Mouse (Mus musculus) gastrocnemius, adult 18-20 months (tissue): ENCODE measurements at regions not wholly inside any gene's neighbourhood (a gene's known extent, or its start where the extent isn't known, plus 50 kb on each side); places are given as distances from the start of the nearest gene placed in this dataset.

Experiments used
- DNase-seq: peaks from one replicate; pipeline ENCODE4 v3.0.0; 2021; ENCODE audit warnings: low spot score

DNA sequence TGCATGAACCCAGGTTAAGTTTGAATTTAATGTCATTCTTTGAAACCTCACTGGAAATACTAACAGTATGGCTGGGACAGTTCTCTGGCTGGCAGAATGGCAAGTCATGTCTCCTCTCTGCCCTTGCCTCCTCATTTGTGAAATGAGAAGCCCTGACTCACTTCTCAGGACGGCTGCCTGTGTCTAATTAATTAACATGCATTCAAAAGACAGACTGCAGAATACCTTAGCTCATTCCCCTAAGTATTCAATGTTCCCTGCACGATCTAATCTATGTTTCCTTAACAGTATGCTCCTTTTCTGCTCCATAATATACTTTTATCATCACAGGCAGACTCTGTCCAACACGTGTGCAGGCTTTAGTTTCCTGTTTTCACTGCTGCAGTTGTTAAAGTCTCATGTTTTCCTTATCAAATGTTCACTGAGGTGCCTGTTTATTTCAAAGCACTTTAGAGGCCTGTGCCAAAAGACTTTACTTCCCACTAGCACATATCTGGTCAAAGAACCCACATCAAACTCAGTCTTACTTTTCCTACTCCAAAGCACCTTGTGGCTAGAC is 196.7 kb upstream of the Acvr2a start:
- no peak for DNase-seq

DNA sequence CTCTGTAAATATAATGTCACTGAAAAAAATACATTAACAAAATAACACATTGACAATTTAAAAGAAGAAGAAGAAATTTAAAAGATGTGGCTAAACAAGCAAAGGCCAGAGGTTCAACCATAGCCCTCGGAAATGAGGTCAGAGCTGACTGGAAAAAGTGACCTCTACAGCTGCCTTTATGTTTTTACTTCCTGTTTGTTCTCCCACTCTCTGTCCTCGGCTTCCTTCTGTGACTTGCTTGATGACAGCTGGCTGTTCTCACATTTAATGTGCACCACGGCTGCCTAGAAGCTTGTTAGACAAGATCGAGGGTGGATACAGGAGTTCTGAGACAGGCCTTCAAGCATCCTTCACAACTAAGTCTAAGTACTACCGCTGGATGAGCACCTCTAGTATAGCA is 194.9 kb upstream of the Acvr2a start:
- no peak for DNase-seq

DNA sequence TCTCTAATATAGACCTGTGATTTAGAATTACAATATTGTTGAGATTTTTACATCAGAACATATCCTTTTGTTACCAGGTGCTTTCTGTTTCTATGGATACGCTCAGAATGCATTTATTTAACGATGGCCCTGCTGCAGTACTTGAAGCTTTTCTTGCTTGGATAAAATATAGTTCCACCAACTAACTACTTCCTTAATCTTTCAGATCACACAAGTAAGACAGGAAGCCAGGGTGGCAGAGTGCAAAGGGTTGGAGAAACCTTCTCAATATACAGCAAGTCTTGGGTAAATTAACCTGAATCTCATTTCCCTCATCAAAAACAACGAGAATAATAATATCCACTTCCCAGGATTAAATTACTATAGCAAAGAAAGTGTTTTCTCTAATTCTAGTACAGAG is 193.1 kb upstream of the Acvr2a start:
- no peak for DNase-seq

DNA sequence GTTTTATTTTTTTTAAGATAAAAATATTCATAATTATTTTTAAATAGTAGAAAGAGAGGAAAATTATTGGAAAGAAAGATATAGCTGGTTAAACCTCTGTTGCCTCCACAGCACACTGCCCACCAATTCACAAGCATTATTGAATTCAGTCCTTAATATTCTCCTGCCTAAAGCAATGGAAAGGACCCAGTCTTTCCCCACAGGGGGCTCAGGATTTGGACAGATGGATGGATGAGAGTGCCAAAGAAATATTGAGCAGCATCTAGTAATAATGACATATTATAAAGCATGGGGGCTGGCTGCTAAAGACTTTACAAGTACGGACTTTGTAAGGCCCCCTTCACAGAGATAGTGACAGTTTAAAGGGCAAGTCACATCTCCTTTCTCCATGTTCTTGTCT is 191.6 kb upstream of the Acvr2a start:
- no peak for DNase-seq

DNA sequence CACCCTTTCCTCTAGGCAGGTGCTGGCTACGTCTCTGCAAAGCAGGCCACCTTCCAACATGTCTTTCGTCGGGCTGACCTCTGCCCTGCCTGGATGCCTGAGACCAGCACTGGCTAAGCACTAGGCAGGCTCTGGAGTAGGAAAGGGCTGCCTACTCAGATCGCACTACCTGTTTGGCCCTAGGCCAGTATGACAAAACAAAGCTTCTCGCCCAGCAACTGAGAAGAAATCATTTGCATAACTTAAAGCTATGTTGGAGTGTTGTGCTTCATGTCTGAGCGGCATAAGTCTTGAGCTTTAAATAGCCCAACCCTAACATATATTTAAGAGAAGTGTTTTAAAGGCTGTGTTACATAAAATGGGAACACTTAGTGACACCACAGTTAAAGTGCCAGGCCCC is 189.9 kb upstream of the Acvr2a start:
- no peak for DNase-seq

DNA sequence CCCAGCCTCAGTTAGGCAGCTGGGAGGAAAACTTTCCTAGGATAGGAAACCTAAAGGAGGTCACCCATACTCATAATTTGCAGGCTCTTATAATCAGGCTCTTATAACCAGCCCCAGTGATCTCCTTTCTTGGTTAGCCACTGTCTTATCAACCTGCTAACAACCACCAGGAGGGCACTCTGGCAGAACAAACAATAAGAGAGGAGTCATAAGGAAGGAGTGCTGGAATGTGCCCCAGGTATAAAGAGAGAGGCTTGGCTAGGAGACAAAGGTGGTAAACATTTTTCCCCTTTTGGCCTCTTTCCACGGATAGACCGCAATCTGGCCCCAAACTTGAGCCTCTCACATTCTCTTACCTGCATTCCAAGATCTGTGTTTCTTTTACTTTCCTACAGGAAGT is 189.4 kb upstream of the Acvr2a start:
- no peak for DNase-seq

DNA sequence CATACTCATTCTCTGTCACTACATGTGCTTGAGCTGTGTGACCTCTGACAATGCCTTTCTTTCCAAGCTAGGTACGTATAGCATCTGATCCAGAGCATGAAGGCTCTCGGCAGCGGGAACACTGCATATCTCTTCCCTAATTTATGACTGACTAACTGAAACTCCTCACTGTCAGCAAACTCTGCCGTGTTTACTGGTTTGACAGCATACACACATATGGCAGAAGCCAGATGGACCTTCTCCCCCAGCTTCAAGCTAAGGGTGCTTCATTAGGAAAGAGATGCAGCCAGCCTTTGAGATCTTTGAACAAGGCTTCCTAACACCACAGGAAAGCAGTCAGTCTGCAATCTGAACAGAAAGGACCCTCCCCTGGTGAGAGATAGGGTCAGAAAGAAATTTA is 186.9 kb upstream of the Acvr2a start:
- no peak for DNase-seq

DNA sequence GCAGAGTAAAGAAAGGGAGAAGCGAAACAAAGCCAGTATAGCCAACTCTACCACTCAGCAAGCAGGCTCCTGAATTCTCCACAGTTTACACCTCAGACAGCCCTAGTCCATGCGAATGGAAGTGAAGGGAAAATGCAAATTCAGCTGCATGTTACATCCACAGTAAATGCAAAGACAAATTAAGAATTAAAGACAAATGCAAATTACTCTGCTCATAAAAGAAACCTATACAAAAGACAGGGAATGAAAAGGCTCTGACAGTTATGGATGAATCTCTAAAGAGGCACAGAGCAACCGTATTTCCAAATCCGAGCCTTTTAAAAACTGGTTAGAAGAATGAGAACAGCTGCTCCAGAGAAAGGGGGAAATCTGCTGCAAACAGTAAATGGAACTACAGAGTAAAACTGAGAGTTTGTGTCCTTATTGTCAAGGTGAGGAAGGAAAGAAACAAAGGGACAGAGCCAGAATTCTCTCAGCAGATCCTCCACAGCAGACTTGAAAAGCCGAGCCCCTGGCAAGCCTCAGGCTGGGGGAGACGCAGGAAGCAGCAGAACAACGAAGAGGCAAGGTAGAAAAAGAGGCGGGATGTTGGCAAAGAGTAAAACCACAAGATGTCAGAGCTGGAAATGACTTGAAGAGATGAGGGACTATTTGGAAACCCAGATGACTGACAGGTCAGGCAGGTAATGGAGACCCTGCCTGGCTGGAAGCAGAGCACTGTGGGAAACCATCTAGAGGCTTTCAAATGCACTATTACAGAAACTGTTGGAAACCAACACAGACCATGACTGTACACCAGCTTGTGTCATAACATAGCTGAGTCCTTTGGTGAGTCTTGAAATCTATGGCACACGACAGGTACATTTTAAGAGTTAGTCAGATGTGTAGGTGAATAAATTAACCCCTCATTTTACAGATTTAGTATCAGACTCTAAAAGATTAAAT is 184.5 kb upstream of the Acvr2a start:
- no peak for DNase-seq

DNA sequence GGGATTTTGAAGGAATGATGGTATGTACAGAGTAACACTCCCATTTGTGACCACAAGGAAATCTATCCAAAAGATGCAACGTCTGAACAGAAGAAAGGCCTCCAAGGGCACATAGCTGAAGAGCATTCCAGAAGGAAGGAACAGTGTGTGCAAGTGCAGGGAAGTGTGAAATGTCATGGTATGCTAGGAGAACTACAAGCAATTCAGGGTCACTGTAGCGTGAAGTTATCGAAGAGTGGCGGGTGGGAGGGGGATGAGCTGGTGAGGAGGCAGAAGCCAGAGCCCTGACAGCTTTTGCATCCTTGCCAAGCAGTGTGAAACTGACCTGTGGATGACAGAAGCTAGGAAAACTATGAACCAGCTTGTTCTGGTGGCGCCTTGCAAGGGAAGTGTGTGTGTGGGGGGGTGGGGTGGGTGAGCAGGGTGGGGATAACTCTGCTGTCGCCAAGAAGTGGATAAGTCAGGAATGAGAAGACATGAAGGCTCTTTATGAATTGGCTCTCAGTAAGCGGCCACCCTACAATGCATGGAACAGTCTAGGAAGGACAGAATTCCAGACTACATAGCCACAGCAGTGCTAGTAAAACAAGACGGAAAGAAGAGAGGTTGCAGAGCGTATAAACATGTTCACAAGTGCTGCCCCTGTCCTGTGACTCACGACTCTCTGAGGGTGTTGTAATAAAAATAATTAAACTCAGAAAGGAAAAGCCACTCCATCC is 179.3 kb upstream of the Acvr2a start:
- DNase-seq: no peak

DNA sequence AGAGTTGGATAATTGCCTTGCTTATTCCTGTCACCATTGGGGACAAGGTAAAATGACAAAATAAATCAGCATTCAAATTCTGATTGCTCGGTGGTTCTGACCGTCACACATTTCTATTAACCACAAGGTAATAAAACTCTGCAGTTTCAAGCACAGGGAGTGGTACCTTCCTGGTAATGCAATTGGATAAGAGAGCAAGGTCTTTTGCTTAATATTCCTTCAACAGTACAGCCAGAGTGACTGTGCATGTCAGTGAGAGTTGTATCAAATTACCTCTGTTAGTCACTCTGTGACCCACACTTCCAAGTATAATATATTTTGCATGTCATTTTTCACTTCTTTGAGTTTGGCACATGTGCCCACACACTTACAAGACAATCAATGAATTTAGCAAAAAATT is 177.8 kb upstream of the Acvr2a start:
- no peak for DNase-seq

DNA sequence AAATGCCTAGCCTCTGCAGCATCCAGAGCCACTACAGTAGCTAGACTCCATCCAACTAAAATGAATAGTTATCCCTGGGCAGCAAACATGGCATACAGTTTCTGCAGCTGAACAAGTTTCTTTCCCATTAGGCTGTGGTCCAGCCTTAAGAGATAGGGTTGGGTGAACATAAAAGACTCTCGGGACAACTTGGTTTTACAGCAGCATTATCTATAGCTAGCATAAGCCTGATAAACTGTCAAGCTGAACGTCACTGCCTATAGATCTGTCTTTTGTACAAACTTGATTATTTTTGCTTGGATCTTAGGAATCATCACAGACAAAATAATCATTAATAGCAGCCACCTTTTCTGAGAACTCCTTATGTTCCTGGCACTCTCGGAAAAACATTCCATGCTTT is 169.8 kb upstream of the Acvr2a start:
- DNase-seq: no peak

DNA sequence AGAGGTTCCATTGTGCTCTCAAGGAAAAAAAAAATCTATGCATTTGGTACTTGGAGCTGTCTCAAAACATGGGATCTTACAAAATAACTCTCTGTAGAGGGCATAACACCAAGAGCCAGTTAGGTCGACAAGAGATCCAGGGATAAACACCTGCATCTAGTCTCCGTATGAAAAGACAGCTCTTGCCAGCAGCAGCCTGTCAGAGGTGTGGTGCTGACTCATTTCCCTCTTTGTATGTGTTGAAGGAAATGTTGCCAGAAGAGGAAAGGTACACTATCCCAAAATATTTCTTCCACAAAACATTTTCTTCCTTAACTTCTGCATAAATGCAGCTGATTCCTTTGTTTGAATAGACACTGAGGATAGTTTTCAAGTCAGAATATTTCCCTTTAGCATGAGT is 163.6 kb upstream of the Acvr2a start:
- no peak for DNase-seq

DNA sequence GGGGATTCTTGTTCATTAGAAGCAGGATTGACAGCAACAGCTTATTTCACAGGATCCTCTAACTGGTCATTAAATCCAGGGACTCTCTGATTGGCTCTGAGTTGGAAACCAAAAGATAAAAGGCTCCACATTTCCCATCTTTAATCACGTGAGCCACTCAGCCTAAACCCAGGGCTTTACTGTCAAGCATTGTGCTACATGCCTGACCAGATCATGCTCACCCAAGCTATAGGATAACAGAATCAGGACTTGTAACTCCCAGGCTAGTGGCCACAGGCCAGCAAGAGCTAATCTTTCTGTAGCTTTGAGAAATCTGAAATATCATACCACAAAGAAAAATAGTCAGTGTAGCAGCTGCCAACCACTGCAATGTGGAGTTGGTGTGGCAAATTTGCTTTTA is 152.7 kb upstream of the Acvr2a start:
- DNase-seq: no peak

DNA sequence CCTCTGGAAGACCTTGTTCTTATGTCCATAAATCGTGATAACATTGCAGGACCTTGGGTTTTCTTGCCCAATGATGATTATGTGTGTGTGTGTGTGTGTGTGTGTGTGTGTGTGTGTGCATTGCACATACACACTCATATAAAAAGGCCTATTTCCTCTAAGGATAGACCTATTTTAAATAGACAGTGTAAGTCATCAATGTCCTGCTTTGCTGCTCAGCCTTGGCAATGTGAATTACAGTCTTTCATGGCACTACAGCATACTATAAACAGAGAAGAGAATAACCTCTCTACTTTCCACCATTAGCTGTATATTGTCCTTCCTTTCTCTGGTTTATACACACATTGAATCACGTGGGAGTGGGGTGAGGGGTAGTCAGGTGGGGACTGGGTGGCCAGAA is 148.8 kb upstream of the Acvr2a start:
- DNase-seq: no peak

DNA sequence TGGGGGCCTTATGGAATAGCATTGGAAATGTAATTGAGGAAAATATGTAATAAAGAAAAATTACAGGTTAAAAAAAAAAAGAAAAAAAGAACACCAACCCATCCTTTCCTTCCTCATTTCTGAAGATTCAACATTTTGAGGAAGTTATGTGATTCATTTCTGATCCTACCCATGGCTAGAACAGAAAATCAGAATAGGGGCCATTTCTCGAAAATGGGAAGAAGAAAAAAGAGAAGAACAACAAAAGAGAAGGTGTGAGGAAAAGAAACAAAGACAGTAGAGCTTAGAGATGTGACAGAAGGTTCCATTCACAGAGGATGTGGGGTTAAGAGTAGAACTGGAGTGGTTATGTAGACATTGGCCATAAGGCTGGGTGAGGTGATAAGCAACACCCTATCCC is 124.8 kb upstream of the Acvr2a start:
- no peak for DNase-seq

DNA sequence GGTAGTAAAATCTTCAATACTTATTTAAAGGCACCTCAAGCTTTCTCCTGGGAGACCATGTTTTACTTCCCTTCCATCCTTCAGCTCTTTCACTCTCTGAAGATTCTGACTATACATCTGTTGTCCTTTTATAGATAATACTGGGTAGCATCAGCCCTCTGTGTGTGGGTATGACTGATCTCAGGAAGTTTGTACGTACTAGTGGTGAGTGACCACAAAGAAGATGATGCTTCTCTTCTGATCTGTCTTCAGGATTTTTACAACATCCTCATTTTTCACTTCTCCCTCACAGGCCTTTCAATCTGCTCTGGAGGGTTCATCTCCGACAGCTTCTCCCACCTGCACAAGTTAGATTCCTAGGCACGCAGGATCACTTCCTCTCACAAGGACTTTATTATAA is 119.4 kb upstream of the Acvr2a start:
- DNase-seq: no peak

DNA sequence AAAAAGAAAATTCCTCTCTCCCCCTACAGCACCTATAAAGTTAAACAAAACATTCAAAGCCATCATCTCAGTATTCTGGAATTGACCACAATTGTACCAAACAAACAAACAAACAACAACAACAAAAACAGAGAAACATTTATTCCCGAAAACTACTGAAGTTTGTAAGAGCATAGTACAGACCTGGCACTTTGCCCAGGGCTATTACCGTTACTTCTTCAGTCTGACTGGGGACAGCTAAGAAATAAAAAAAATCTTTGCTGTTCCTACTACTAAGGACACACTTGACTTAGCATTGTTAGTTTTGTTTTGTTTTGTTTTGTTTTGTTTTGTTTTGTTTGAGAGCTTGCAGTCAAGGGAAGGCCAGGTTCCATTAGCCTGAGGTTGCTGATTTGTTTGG is 113.0 kb upstream of the Acvr2a start:
- DNase-seq: peak; percentile 5

DNA sequence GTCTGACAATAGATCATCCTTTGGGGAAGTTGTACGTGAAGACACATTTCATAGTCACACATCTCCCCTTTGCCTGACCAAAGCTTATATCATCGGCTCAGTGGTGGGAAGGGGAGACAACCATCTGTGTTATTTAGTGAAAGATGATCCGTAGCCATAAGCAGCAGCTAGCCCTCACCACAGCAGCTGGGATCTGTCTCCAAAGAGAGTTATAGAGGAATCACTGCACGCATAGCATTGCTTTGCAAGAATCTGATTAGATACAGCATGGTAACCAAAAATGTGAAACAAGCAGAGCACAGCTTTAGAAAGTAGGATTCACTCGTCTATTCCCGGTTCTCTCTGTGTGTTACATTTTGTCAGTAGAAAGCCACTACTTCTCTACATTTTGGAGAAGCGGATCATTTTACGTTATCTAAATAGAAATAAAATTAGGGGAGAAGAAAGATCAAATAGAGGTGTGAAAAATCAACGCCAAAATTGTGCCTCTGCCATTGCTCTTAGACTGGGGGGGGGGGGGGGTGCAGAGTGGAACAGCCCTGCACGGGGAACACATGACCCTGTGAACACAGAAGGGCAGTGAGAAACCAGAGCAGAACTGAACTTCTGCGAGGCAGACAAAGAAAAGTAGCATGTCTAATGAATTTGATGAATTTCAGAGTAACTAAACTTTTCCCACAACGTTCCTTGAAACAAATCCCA is 108.7 kb upstream of the Acvr2a start:
- no peak for DNase-seq

DNA sequence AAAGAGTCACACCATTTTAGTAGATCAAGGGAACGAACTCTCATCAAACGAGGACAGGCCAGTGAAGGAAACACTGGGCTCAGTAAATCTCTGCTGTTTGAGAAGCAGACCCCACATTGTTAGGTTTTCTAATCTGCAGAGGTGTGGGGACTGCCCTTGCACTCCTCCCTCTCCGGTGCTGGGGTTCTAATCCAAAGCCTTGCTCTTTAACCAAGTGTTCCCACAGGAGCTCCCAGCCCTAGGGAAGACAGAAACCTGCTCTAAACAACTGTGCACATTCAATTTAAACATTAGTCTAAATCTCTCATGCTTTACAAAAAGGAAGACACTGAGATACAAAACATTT is 108.1 kb upstream of the Acvr2a start:
- no peak for DNase-seq

DNA sequence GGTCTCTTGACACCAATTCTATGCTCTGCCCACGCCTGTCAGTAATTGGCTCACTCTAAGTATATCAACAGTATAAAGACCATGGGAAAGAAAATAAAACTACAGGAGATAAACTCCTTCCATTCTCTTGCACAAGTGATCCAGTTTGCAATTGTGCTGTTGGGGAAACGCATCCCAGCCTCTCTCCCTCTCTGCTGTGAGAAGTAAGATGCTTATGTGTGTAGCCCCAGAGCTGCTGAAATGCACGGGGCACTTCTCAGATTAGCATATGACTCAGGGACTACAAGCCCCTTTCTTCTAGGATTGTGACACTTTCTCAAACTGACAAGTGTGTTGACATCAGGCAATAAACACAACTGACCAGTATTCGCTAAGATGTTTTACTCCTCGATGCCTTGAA is 107.7 kb upstream of the Acvr2a start:
- DNase-seq: no peak

DNA sequence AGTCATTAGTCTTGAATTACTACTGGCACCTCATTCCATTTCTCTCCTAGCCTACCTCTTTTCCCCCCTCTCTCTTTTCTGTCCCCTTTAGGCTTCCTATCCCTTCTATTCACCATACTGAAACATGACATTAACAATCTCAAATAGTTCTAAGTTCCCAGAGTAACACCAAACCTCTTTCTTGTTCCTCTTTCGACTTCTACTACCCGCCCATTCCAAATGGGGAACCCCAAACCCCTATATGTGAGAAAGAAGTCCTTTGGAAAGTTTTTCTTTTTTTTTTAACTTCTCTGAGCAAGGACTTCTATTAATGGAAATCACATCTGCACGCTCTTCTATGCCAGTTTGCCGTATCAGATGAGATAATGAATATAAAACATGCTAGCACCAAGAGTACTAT is 97.7 kb upstream of the Acvr2a start:
- no peak for DNase-seq

DNA sequence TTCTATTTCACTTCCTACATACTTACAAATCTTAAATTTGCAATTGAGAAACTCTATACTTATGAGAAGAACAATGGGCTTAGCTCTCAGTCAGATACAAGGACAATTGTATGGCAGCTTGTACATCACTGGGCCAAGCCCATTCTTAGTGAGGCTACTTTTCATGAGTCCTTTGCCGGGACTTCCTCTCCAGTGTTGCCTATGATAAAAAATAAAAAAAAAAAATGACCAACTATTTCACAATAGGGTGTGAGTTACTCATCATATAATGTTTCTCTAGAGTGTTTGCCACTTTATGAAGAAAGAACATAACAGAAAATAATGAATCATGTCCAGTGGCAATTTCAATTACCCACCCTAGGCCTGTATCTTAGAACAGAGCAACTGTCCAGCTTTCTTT is 96.1 kb upstream of the Acvr2a start:
- no peak for DNase-seq
